Mouse (Mus musculus) fibroblast of lung, adult 2 months (primary cell): ENCODE results near the gene Pign.

Experiments
- DNase-seq: peaks from one replicate; pipeline ENCODE4 v3.0.0-alpha.2; 2011; ENCODE audit warnings: low read depth

Gene Pign

DNA sequence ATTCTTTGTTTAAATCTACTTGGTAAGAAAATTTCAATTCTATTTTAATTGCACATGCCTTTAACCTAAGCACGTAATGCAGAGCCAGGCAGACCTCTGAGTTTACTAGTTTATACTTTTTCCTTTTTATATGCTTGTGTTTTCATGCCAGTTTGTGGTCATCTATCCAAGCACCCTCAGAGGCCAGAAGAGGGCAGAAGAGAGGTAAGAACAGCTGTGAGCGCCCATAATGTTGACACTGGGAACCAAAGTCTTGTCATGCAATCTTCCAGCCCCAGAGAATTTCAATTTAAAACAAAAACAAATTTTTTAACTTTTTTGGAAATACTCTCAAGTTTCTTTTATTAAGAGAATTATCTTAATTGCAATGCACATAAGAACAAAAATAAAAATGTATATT lies 99.7 kb downstream of the Pign start:
- DNase-seq = no peak

DNA sequence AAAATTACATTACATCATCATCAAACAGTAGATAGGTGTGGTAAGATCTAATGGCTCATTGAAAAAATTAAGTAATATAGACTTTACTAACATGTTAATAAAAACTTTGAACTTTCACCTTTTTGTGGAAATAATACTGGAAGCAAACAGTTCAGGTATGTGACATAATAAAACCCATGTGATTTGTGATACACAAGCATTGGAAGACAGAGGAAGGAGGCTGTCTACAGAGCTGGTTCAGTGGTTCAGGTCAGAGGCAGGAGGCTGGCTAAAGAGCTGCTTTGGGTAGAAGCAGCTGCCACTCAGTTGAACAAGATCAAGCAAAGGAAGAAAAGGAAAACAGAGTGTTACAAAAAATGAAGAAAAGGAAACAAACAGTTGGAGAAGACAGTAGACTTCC lies 107.4 kb downstream of the Pign start:
- no peak for DNase-seq

DNA sequence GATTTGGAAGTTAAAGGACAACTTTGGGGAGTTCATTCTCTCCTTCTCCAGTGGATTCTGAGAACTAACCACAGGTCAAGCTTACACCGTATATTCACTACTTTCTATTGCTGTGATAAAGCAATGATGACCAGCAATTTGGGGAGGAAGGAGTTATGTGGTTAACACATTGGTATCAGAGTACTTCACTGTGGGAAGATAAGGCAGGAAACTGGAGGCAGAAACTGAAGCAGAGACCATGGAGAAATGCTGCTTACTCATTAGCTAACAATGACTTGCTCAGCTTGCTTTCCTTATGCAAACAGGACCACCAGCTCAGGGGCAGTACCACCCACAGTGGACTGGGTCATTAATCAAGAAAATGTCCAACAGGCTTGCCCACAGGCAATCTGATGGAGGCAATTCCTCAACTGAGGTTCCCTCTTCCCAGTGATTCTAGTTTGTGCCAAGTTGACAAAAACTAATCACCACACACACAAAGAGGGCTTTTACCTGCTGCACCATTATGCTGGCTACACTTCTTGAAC lies 108.2 kb downstream of the Pign start:
- DNase-seq = no peak

DNA sequence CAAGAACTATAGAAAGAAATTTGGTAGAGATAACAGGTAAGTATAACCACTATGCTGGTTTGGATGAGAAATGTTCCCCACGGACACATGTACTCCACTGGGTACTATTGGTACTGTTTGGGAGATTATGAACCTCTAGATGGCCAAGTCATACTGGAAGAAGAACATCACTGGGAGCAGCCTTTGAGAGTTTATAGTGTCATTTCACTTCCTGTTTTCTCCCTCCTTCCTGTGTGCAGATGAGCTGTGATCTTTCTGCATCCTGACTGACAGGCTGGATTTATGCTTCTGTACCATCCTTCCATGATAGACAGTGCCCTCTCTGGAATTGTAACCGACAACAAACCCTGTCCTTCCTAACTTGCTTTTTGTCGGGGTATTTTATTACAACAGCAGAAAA lies 110.3 kb downstream of the Pign start:
- no peak for DNase-seq

DNA sequence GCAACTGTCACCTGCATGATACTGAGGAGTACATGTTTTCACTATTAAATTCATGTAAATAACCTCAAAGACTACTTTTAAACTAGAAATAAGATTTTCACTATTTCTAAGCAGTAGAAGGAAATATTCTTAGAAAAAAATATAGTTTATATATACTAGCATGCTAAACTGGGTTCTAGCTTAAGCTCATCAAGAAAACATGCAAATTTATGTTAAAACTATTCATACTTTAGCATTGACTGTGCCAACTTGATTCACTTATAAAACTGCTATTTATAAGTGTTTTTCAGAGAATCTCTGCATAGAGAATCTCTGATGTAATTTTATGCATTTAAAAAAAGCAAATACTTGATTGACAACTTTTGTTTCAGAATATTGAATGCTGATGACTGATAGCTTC lies 113.3 kb downstream of the Pign start:
- no peak for DNase-seq

DNA sequence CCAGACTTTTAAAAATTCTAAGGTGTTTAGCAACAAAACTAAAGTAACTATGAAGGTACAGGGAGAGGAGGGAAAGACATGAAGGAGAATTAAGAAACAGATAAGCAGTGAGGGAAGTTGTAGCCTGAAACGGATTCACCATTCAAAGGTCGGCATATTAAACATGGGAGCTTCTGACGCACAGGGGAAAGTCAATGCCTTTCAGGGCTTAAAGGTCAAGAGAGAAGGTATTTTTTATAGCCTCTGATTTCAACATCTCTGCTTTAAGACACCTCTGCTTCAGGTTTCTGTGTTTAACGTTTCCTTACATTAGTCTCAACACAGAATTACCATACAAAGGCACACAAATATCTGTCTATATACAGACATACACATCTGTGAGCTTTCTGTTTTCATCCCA lies 113.8 kb downstream of the Pign start:
- DNase-seq = no peak

DNA sequence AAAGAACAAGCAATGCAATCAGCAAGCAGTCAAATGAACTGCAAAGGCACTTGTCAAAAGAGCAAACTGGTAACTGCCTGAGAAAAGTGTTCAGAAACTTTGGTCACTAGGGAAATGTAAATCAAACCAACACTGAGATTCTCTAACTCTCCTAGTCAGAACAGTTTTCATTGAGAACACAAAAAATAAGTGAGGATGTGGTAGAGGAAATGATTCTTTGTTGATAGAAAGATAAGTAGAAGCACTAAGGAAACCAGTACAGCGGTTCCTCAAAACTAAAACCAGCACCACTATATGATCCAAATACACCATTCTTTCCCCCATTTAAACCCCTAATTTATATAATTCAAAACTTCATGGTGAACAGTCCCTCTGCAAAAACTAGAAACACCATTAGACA lies 120.4 kb downstream of the Pign start:
- DNase-seq = no peak

DNA sequence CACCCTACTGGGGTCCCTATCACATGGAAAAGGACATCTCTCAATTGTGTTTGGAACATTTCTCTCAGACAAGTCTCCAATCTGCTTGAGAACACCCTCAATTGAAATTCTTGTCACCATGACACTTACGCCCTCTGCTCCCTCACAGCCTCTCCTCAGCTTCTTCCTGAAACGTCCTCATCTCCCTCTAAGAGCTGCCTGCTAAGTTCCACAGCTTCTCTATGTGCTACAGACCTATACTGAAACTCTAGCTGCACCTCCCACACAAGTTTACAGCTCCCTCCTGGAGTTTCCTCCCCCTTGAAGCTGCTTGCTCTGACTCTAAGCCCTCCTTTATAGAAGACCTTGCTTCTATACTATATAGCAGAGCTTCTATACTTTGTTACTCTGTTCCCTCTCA lies 139.7 kb downstream of the Pign start:
- no peak for DNase-seq

DNA sequence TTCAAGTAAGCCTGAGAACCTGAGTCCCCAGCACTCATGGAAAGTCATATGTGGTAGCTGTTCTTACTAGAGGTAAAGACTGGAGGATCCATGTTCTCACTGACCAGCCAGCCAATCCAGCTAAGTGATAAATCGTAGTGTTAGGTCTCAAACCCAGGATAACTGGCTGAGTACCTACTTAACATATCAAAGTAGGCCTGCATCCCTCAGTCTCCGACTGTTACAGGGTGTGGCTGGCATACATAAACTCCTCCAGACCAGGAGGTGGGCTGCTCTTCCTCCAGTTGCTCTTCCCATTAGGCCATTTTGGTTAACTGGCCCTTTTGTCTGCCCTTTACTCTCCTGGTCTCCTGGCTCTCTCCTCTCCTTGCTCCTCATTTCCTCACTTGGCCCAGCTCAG lies 141.2 kb downstream of the Pign start:
- DNase-seq = no peak

DNA sequence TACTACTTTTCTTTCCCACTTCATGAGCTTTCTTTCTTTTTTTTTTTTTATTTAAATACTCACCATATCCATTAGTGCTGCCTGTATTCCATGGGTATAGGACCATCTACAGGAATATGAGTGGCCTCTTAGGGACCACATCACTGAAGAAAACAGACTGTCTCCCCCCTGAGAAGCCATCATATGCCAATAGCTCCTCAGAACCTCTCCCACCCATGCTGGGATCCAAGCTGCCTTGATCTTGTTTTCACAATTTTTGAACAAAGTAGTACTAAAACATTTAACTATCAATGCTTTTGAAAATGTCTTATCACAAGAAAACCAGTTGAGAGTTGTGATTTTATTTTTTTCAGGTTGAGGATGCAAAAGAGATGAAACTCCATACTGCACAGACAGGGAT lies 145.4 kb downstream of the Pign start:
- no peak for DNase-seq

DNA sequence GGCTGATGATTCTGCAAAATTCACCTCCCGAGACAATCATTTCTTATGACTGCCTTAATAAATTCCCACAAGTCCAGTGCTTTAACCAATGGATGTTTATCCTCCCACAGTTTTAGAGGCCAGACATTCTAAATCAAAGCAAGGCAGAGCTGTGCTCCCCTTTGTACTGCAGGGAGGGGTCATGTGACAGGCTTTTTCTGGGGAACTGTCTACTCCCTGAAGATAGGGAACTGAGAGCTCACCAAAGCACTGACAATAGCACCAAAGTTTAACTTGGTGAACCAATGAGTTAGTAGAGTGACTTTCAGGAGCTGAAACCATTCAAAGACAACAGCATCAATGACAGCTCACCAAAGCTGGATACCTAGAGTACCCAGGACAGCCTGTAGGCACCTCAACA lies 156.4 kb downstream of the Pign start:
- no peak for DNase-seq

DNA sequence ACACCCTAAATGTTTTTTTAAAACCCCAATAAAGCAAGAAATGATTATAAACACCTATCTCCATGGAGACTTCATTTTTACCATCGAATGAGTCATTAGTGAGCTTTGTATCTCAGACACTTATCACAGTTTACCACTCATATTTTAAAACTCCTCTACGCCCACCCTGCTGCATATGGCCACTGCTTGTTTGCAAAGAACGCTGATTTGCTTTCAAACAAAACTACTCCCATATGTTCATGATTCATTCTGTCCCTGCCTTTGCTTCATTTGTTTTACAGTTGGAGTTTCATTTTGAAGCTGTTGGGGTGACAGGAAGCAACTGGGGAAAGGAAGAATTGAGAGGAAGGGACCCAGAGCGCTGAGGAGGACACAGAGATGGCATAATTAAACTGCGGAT lies 170.9 kb downstream of the Pign start:
- DNase-seq = no peak

DNA sequence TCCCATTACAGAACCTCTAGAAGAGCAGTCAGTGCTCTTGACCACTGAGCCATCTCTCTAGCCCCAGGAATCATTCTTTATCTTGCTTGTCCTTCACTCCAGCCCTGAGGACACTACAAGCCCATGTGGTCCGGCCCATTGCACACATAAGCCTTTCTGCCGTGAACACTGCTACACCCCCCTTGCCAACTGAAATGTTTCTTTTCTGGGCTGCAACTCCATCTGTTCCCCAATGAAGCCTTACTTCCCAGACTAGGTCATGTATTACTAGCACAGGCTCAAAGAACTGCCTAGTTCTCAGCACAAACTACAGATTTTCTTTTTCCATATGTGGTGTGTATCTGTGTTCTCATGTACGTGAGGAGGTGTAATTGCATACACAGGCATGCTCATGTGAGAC lies 174.0 kb downstream of the Pign start:
- no peak for DNase-seq

DNA sequence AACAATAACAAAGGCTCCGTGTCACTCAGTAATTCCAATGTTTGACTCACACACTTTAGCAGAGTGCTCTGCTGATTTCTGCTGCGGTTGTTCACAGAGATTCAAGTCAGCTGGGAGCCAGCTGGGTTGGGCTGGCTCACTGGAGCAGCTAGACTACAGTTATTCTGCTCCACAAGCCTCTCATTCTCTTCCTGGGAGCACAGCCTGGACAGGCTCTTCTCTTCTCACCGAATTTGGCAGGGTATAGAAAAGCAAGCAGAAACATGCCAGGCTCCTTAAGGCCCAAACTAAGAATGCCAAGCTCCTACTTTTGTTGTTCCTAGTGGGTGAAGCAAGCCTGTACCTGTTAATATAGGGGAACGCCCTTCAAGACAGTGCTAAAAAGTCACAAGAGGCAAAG lies 176.4 kb downstream of the Pign start:
- DNase-seq = peak; percentile 19
